Mouse (Mus musculus): ENCODE measurements around the gene Pagr1b. TPM values are rescaled to one million over a fixed set of nuclear protein-coding genes. Genes with fewer than 3 reads are reported as not detected.
A peak's percentile ranks its signal among the peaks of the same experiment; 100 is the strongest.

Gene Pagr1b
- polyA plus RNA-seq (2012), result not detected in 2 replicates

GRCm38 (mm10) chr7:127016481-127016485, at the start of gene Pagr1b:
TSS of gene Pagr1b (minus strand) at chr7:127016484.
- H3K4me1 ChIP-seq (ENCODE audit: control insufficient read depth), result peaks cover 70% of the 10 kb centered on the region
- no peak for TF ChIP-seq GATA1 (IDR thresholded peaks at IDR 0.05; ENCODE audit: low read length)
- no peak for TF ChIP-seq TAL1 (IDR thresholded peaks at IDR 0.05; ENCODE audit: low read length)
- no peaks in the 10 kb centered on the region for H3K9me3 ChIP-seq (ENCODE audit: control insufficient read depth, low read length)
- H3K4me3 ChIP-seq (replicated peaks), result peak within 1 kb of the TSS; percentile 81
- H3K27me3 ChIP-seq (ENCODE audit: control insufficient read depth), result peaks cover 6% of the 10 kb centered on the region
- H3K36me3 ChIP-seq (ENCODE audit: control insufficient read depth), result peaks cover 45% of the 10 kb centered on the region

- TF ChIP-seq GATA1 (IDR thresholded peaks at IDR 0.05; ENCODE audit: low read length) (no peak), TAL1 (IDR thresholded peaks at IDR 0.05; ENCODE audit: low read length) (no peak)
- H3K9me3 ChIP-seq (ENCODE audit: control insufficient read depth, low read length), result no peaks in the 10 kb centered on the region
Measured at GRCm38 (mm10) chr7:127065538-127065937, 49.3 kb upstream of the Pagr1b start.

GRCm38 (mm10) chr7:127055026-127055585, 38.8 kb upstream of the Pagr1b start:
- Histone ChIP-seq H3K4me3 (replicated peaks) (no peak overlapping the region), H3K27me3 (ENCODE audit: control insufficient read depth) (peaks cover 48% of the 10 kb centered on the region), H3K4me1 (ENCODE audit: control insufficient read depth) (no peaks in the 10 kb centered on the region), H3K9me3 (ENCODE audit: control insufficient read depth, low read length) (no peaks in the 10 kb centered on the region), H3K36me3 (ENCODE audit: control insufficient read depth) (no peaks in the 10 kb centered on the region)
- TF ChIP-seq GATA1 (IDR thresholded peaks at IDR 0.05; ENCODE audit: low read length) (no peak), TAL1 (IDR thresholded peaks at IDR 0.05; ENCODE audit: low read length) (no peak)

More at GRCm38 (mm10) chr7:127065538-127065937, 49.3 kb upstream of the Pagr1b start:
- Histone ChIP-seq H3K4me3 (replicated peaks) (no peak overlapping the region), H3K4me1 (ENCODE audit: control insufficient read depth) (peaks cover 4% of the 10 kb centered on the region; the same call in 1 of the 2 replicates), H3K36me3 (ENCODE audit: control insufficient read depth) (no peaks in the 10 kb centered on the region), H3K27me3 (ENCODE audit: control insufficient read depth) (peaks cover 2% of the 10 kb centered on the region; the same call in 1 of the 2 replicates)

- peaks cover 47% of the 10 kb centered on the region for H3K36me3 ChIP-seq (ENCODE audit: control insufficient read depth)
- H3K4me3 ChIP-seq (replicated peaks), result peak within 1 kb of the TSS; percentile 82
- H3K27me3 ChIP-seq (ENCODE audit: control insufficient read depth), result peaks cover 2% of the 10 kb centered on the region; the same call in 1 of the 2 replicates
- TF ChIP-seq TAL1 (IDR thresholded peaks at IDR 0.05; ENCODE audit: low read length) (no peak), GATA1 (IDR thresholded peaks at IDR 0.05; ENCODE audit: low read length) (no peak)
- no peaks in the 10 kb centered on the region for H3K9me3 ChIP-seq (ENCODE audit: control insufficient read depth, low read length)
- peaks cover 35% of the 10 kb centered on the region for H3K4me1 ChIP-seq (ENCODE audit: control insufficient read depth)
Measured at GRCm38 (mm10) chr7:127041851-127042672, 25.8 kb upstream of the Pagr1b start, which contains the start of gene Kif22. TSS of gene Kif22 (minus strand) at chr7:127042471.

GRCm38 (mm10) chr7:127031244-127031643, 15.0 kb upstream of the Pagr1b start:
- peaks cover 89% of the 10 kb centered on the region for H3K36me3 ChIP-seq (ENCODE audit: control insufficient read depth)
- H3K4me1 ChIP-seq (ENCODE audit: control insufficient read depth), result peaks cover 47% of the 10 kb centered on the region
- no peak overlapping the region for H3K4me3 ChIP-seq (replicated peaks)
- no peak for TF ChIP-seq GATA1 (IDR thresholded peaks at IDR 0.05; ENCODE audit: low read length)
- TF ChIP-seq TAL1 (IDR thresholded peaks at IDR 0.05; ENCODE audit: low read length), result no peak
- H3K9me3 ChIP-seq (ENCODE audit: control insufficient read depth, low read length), result no peaks in the 10 kb centered on the region
- no peaks in the 10 kb centered on the region for H3K27me3 ChIP-seq (ENCODE audit: control insufficient read depth)

- TF ChIP-seq TAL1 (IDR thresholded peaks at IDR 0.05; ENCODE audit: low read length), result no peak
- TF ChIP-seq GATA1 (IDR thresholded peaks at IDR 0.05; ENCODE audit: low read length), result no peak
- Histone ChIP-seq H3K9me3 (ENCODE audit: control insufficient read depth, low read length) (no peaks in the 10 kb centered on the region), H3K27me3 (ENCODE audit: control insufficient read depth) (no peaks in the 10 kb centered on the region), H3K36me3 (ENCODE audit: control insufficient read depth) (peaks cover 85% of the 10 kb centered on the region), H3K4me1 (ENCODE audit: control insufficient read depth) (peaks cover 53% of the 10 kb centered on the region), H3K4me3 (replicated peaks) (no peak overlapping the region)
Measured at GRCm38 (mm10) chr7:127030172-127030571, 13.9 kb upstream of the Pagr1b start.

GRCm38 (mm10) chr7:127027885-127028284, 11.6 kb upstream of the Pagr1b start:
- H3K4me1 ChIP-seq (ENCODE audit: control insufficient read depth), result peaks cover 73% of the 10 kb centered on the region

GRCm38 (mm10) chr7:127026984-127027726, 10.9 kb upstream of the Pagr1b start, which contains the start of gene Maz:
TSS of gene Maz (minus strand) at chr7:127027037.
- TF ChIP-seq TAL1 (IDR thresholded peaks at IDR 0.05; ENCODE audit: low read length) (no peak), GATA1 (IDR thresholded peaks at IDR 0.05; ENCODE audit: low read length) (no peak)
- H3K9me3 ChIP-seq (ENCODE audit: control insufficient read depth, low read length), result no peaks in the 10 kb centered on the region
- H3K4me3 ChIP-seq (replicated peaks), result peak within 1 kb of the TSS; percentile 94
- no peaks in the 10 kb centered on the region for H3K27me3 ChIP-seq (ENCODE audit: control insufficient read depth)
- H3K4me1 ChIP-seq (ENCODE audit: control insufficient read depth), result peaks cover 78% of the 10 kb centered on the region
- peaks cover 85% of the 10 kb centered on the region for H3K36me3 ChIP-seq (ENCODE audit: control insufficient read depth)

More at GRCm38 (mm10) chr7:127027885-127028284, 11.6 kb upstream of the Pagr1b start:
- peak overlapping the region; percentile 94 for H3K4me3 ChIP-seq (replicated peaks)
- no peaks in the 10 kb centered on the region for H3K9me3 ChIP-seq (ENCODE audit: control insufficient read depth, low read length)
- no peaks in the 10 kb centered on the region for H3K27me3 ChIP-seq (ENCODE audit: control insufficient read depth)
- H3K36me3 ChIP-seq (ENCODE audit: control insufficient read depth), result peaks cover 85% of the 10 kb centered on the region
- no peak for TF ChIP-seq GATA1 (IDR thresholded peaks at IDR 0.05; ENCODE audit: low read length)

- peak overlapping the region; percentile 94 for H3K4me3 ChIP-seq (replicated peaks)
- peaks cover 85% of the 10 kb centered on the region for H3K36me3 ChIP-seq (ENCODE audit: control insufficient read depth)
- TF ChIP-seq GATA1 (IDR thresholded peaks at IDR 0.05; ENCODE audit: low read length), result no peak
- no peak for TF ChIP-seq TAL1 (IDR thresholded peaks at IDR 0.05; ENCODE audit: low read length)
- H3K27me3 ChIP-seq (ENCODE audit: control insufficient read depth), result no peaks in the 10 kb centered on the region
- H3K4me1 ChIP-seq (ENCODE audit: control insufficient read depth), result peaks cover 80% of the 10 kb centered on the region
- no peaks in the 10 kb centered on the region for H3K9me3 ChIP-seq (ENCODE audit: control insufficient read depth, low read length)
Measured at GRCm38 (mm10) chr7:127026616-127026983, 10.3 kb upstream of the Pagr1b start.

Data from erythroblast, embryonic 14.5 days (primary cell).